Mouse (Mus musculus) liver, adult 2 months (tissue): ENCODE data around the gene Agtrap.

Experiments used
- CTCF ChIP-seq: fragments of 200-500 bp; IDR thresholded peaks from 2 replicates; pipeline ENCODE4 v1.5.1; 2011; ENCODE audit warnings: low read depth, low read length, control low read depth
- POLR2A ChIP-seq: fragments of 200-500 bp; IDR thresholded peaks from 2 replicates; pipeline ENCODE4 v1.6.1; 2011; ENCODE audit warnings: low read length, control low read depth; ENCODE audit not compliant: insufficient read depth; ENCODE audit errors: extremely low read depth

DNA sequence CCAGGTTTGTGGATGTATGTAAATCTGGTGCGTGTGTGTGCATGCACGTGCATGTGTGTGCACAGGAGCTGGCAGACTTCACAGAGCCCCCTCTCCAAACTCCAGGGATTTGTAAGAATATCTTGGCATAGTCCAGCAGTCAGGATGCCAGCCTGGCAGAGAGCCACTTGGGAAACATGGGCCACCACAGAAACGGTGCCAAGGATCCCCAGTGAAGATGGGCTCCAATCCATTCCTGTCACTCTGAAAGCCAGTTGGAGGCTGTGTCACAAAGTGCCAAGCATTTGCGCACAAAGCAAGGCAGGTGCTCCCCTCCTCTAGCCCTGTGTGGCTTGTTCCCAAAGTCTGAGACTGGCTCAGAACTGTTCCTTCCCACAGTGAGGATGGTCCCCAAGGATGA, 33.5 kb upstream of the Agtrap start:
- no peak for TF ChIP-seq POLR2A
- TF ChIP-seq CTCF: no peak
